Mouse (Mus musculus) spleen, postnatal 14 days (tissue): ENCODE measurements around the gene Vmn1r126.
"Not testable (repeated sequence)": the region's sequence is repeated elsewhere in the genome, so short reads cannot be mapped to it uniquely, and the experiment has no call there.

Experiments used
- DNase-seq, 2 experiments: peaks; one replicate each; pipeline ENCODE4 v3.0.0; 2021 to 2022; ENCODE audit warnings: low spot score in 2 of 2

Gene Vmn1r126

DNA sequence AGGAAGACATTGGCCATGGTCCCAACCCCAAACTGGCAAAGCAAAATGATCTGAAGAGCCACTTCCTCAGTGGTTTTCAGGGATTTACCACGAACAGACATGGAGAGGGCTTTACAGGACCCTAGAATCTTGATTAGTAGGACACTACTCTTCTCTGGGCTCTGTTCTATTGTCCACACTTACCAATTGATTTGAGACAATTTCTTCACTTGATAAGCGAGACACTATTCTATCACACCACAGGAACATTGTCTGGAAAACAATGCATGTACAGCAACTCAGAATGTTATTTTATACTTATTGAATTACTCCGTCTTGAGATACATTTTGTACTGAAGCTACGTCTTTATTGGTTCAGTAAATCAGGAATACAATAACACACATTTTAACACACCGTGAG lies at the start of gene Vmn1r126:
Gene Vmn1r126 (minus strand): TSS at position 101 of the 400 bp plus-strand sequence.
- not testable (repeated sequence) for DNase-seq

GRCm38 (mm10) chr7:21349073-21349472 lies 47.8 kb upstream of the Vmn1r126 start, which contains the start of gene Vmn1r128:
Vmn1r128 (plus strand) TSS chr7:21349373.
- DNase-seq: not testable (repeated sequence)

GRCm38 (mm10) chr7:21319761-21320160 lies 18.5 kb upstream of the Vmn1r126 start, which contains the start of gene Vmn1r127:
Vmn1r127 (minus strand) TSS chr7:21319861.
- not testable (repeated sequence) for DNase-seq

- DNase-seq: not testable (repeated sequence)
Observed at GRCm38 (mm10) chr7:21271879-21272278, 29.4 kb downstream of the Vmn1r126 start, which contains the start of gene Vmn1r125. Vmn1r125 (plus strand) TSS chr7:21272179.

- not testable (repeated sequence) for DNase-seq
Observed at GRCm38 (mm10) chr7:21260517-21260916, 40.8 kb downstream of the Vmn1r126 start, which contains the start of gene Vmn1r124. Vmn1r124 (minus strand) TSS chr7:21260617.
